Mouse (Mus musculus): ENCODE data around the gene Mknk2.
A peak's percentile ranks its signal among the peaks of the same experiment; 100 is the strongest.

Gene Mknk2

DNA sequence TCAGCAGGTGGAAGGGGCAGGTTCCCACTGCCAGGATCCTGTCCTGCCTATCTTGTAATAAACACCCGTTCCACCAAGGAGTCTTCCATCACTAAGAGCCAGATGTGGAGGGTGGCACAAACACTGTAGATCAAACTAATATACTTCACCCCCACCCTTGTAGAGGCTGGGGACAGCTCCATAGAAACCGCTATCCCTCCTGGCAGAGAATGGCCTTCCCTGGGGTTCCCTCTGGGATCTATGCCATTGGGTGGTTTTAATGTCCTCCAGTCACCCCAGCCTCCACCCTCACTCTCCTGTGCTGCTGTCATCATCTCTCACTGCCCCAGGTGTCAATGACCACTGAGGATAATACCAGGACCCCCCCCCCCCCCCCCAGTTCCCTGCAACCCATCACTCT, 7.4 kb downstream of the Mknk2 start:
- no peak for DNase-seq (ENCODE audit: low spot score in 2 of 2)

DNA sequence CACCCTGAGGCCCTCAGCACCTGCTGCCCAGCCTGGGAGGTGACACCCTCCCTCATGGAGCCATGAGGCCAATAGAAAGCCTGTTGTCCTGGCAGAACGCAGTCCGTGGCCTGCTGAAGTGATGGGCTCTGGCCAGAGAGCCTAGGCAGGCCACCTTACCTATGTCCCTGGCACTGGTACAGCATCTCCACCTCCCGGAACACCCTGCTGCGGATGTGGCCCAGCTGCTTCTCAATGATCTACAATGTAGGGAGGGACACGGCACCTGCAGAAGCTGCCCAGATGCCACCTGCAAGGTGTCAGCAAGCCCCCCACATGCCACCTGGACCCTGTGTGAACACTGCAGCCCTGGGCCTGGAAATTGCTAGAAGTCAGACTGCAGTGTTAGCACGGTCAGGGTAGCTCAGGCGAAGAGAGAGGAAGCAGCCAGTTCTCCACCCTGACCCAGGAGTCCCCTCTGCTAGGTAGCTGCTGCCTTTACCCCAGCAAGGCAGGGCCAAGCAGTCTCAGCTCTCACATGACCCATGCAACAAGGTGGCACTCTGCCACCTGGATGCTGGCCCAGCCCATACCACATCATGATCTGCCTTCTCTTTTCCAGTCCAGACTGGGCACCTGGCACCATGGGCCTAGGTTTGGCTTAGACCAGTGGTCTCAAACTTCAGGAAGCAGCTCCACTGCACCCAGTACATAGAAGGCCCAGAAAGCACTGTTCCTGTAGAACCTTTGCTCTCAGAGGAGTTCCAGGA, 8.0 kb downstream of the Mknk2 start:
- DNase-seq (ENCODE audit: low spot score in 2 of 2) = no peak

DNA sequence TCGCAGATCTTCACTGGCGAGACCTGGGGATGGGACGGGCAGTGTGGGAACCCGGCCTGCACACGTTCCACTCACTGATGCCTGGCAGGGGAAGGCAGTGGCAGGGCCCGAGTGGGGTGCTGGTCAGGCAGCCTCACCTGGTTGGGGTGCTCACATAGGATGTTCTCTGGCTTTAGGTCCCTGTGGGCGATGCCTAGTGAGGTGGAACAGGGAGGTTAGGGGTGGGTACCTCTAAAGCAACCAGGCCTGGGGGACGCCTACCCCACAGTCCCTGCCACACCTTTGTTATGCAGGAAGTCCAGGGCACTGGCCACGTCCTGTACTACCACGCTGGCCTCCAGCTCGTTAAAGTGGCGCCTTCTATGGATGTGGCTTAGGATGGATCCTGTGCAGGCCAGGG, 8.9 kb downstream of the Mknk2 start:
- DNase-seq (ENCODE audit: low spot score in 2 of 2) = no peak

- DNase-seq (ENCODE audit: low spot score in 2 of 2) = no peak
Observed at GRCm38 (mm10) chr10:80668614-80669013, 9.3 kb downstream of the Mknk2 start.

DNA sequence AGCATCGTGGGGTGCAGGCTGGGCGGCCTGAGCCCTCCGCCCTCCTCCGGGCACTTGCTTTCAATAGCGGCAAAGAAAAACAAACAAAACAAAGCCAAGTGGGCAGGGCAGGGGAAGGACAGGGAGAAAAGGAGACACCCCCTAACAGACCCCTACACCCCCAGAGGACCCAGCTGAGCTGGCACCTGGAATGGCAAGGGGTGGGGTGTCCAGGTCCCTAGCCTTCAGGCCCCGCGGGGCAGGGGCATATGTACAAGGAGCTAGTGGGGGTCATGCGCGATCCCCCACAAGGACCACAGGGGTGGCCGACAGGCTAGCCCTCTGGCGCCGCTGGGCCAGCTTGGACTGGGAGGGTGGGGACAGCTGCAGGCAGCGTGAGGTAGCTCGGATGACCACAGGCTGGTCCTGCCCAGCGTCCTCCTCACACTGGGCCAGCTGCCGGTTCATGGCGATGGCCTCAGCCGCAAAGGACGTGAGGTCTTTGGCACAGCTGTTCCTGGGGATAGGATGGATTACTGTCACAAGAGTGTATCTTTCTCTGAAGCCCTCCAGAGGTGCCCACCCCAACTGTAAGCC, 11.0 kb downstream of the Mknk2 start:
- DNase-seq (ENCODE audit: low spot score in 2 of 2) = no peak

GRCm38 (mm10) chr10:80665981-80666733, 11.8 kb downstream of the Mknk2 start:
- DNase-seq (ENCODE audit: low spot score in 2 of 2) = no peak

GRCm38 (mm10) chr10:80665459-80665858, 12.5 kb downstream of the Mknk2 start:
- no peak for DNase-seq (ENCODE audit: low spot score in 2 of 2)

DNA sequence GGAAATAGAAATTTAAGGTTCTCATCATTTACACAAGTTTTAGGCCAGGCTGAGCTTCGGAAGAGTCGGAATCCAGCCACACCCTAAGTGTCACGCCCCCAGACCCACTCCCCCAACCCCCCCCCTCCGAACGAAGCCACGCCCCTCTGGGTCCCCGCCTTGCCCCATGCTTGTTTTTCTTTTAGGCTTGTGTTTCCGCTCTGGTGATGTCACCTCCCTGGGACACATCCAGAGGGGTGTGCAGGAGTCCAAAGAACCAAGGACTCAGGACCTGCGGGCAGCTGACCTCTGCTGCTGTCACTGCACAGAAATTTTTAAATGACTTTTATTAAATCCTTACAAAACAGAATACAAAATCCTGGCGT, 12.9 kb downstream of the Mknk2 start:
- DNase-seq (ENCODE audit: low spot score in 2 of 2) = no peak

GRCm38 (mm10) chr10:80664197-80665015, 13.5 kb downstream of the Mknk2 start:
- peak in 1 of 2 experiments; percentile 34 for DNase-seq (ENCODE audit: low spot score in 2 of 2)

- DNase-seq (ENCODE audit: low spot score in 2 of 2) = no peak
Observed at GRCm38 (mm10) chr10:80663485-80664196, 14.3 kb downstream of the Mknk2 start.

DNA sequence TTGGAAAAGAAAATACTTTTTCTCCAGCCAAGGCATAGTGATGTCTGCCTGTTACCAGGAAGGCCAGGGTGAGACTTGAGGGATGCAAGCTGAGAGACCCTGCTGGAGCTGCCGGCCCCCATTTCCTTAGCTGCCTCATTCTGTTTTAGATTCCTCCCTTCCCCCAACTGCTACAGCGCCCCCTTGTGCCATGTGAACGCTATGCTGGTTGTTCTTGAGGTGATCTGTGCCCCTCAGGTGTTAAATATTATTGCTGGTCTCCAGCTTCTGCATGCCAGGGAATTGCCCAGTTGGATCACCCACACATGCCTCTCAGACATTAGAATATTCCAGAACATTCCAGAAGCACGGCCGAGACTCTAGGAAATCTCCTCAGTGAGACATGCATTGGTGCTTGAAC, 16.8 kb downstream of the Mknk2 start:
- no peak for DNase-seq (ENCODE audit: low spot score in 2 of 2)

DNA sequence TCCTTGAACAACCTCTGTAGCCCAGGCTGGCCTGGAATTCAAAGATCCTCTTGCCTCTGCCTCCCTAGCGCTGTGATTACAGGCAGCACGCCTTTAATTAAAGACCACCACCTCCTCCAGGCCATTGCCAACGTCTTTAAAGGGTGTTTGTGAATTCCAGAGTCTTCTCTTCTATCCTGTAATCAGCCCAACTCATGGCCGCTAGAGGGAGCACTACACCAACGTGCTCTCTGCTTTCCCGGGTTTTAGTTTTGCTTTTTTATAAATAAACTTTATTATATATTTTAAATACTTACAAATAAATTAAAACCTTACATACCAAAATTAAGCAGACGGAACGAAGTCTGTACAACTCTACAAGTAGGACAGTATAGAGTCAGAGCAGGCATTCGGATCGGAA, 18.7 kb downstream of the Mknk2 start:
- no peak for DNase-seq (ENCODE audit: low spot score in 2 of 2)

DNA sequence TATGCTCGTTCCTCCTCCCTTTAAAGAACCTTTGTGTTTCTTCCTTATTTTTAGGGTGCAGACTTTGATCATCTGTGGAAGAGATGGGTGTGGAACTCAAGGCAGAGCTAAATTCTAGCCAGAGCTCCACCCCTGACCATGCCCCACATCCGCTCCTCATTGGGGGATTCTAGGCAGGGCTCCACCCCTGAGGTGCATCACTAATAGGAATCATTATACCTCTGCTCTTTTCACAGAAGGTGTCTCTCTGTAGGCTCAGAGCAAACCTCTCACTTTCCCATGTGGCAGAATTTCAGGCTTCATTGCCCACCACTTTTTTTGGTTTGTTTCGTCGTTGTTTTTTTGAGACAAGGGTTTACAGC, 19.1 kb downstream of the Mknk2 start:
- no peak for DNase-seq (ENCODE audit: low spot score in 2 of 2)

GRCm38 (mm10) chr10:80658194-80658840, 19.6 kb downstream of the Mknk2 start:
- DNase-seq (ENCODE audit: low spot score in 2 of 2) = no peak

GRCm38 (mm10) chr10:80656863-80657623, 20.9 kb downstream of the Mknk2 start, which contains the start of gene Btbd2:
Gene Btbd2, minus strand, starts transcription at chr10:80657071.
- no peak for DNase-seq (ENCODE audit: low spot score in 2 of 2)

DNA sequence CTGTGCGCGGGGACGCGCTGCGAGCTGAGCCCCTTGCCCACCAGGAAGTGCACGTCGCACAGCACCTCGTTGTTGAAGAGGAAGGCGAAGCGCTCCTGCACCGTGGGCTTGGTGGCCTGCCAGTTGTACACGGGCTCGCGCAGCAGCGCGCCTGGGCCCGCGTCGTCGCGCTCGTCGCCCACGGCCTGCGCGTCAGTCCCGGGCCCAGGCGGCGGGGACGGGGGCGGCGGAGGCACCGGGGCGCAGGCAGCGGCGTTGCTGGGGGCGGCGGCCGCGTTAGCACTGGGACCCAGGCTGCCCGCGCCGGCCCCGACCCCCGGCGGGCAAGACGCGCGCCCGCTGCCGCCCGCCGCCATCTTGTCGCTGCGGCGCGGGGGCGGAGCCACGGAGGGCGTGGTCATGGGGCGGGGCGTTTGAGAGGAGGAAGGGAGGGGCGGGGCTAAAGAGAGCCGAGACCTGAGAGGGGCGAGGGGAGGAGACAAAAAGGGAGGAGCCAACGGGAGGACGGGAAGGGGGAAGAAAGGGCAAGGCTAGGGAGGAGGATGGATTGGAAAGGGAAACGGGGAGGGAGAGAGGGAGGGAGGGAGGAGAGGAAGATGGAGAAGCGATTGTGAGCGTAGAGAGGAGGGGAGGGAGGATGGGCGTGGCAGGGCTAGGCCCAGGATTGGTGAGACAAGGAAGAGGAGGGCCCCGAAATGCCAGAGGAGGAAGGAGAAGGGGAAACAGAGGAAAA, 21.6 kb downstream of the Mknk2 start:
- DNase-seq (ENCODE audit: low spot score in 2 of 2) = peak; percentile 90 to 94

- no peak for DNase-seq (ENCODE audit: low spot score in 2 of 2)
Observed at GRCm38 (mm10) chr10:80655406-80656129, 22.3 kb downstream of the Mknk2 start.

- no peak for DNase-seq (ENCODE audit: low spot score in 2 of 2)
Observed at GRCm38 (mm10) chr10:80654866-80655265, 23.0 kb downstream of the Mknk2 start.

Measured in right cerebral cortex, postnatal 36 days (tissue).